Mouse (Mus musculus) liver, postnatal 0 days (tissue): ENCODE results near the gene Gm12253. TPM values are rescaled to one million over a fixed set of nuclear protein-coding genes. Genes with fewer than 3 reads are reported as not detected.

Experiments
- ATAC-seq: fragments of 200-750 bp; cut with Nextera tagmentation; 2 replicates; pipeline ENCODE4 v1.8.0; 2017; ENCODE audit warnings: mild to moderate bottlenecking, moderate library complexity
- DNase-seq: peaks from one replicate; pipeline ENCODE4 v3.0.0-alpha.2; 2016
- H3K27ac ChIP-seq: fragments of 300-500 bp; sonication (generic); 2 replicates; pipeline ENCODE4 v1.5.1; 2014; ENCODE audit warnings: antibody characterized with exemption, moderate library complexity, mild to moderate bottlenecking, low read depth
- H3K27me3 ChIP-seq: fragments of 300-500 bp; sonication (generic); 2 replicates; pipeline ENCODE4 v1.6.1; 2014; ENCODE audit warnings: low read length, control low read depth, mixed read lengths; ENCODE audit not compliant: insufficient read depth
- H3K36me3 ChIP-seq: fragments of 300-500 bp; sonication (generic); replicated peaks from 2 replicates; pipeline ENCODE4 v1.6.1; 2014; ENCODE audit warnings: mild to moderate bottlenecking, control low read depth, low read length, moderate library complexity, mixed read lengths; ENCODE audit not compliant: insufficient read depth
- H3K4me1 ChIP-seq: fragments of 300-500 bp; sonication (generic); 2 replicates; pipeline ENCODE4 v1.6.1; 2014; ENCODE audit warnings: antibody characterized with exemption, mild to moderate bottlenecking, control low read depth; ENCODE audit not compliant: insufficient read depth
- H3K4me2 ChIP-seq: fragments of 300-500 bp; sonication (generic); 2 replicates; pipeline ENCODE4 v1.6.1; 2014; ENCODE audit warnings: low read depth, mild to moderate bottlenecking, low read length, moderate library complexity, mixed read lengths
- H3K4me3 ChIP-seq: fragments of 300-500 bp; sonication (generic); 2 replicates; pipeline ENCODE4 v1.5.1; 2014; ENCODE audit warnings: low read depth, low read length
- H3K9ac ChIP-seq: fragments of 300-500 bp; sonication (generic); replicated peaks from 2 replicates; pipeline ENCODE4 v1.6.1; 2014; ENCODE audit warnings: mild to moderate bottlenecking, moderate library complexity
- H3K9me3 ChIP-seq: fragments of 300-500 bp; sonication (generic); 2 replicates; pipeline ENCODE4 v1.6.1; 2016; ENCODE audit warnings: mild to moderate bottlenecking, control low read depth, low read length, mixed read lengths
- CTCF ChIP-seq: sonication (generic); IDR thresholded peaks from 2 replicates; pipeline ENCODE4 v1.5.1; 2016; ENCODE audit warnings: antibody characterized with exemption, low read depth
- EP300 ChIP-seq: IDR thresholded peaks from 2 replicates; pipeline ENCODE4 v1.6.1; 2016; ENCODE audit warnings: antibody characterized with exemption, low read depth, mild to moderate bottlenecking
- WGBS: fragments of 180-500 bp; shearing (Covaris S2); extraction: QIAGEN DNeasy Blood & Tissue Kit; methylation state at CpG from one replicate; pipeline ENCODE4 v1.1.7; 2014; ENCODE audit not compliant: insufficient replicate concordance; 5-methylcytosine and 5-hydroxymethylcytosine counted together
- polyA plus RNA-seq: library from polyadenylated mRNA; unstranded; fragments of >200 nt; fragmentation: Nextera tagmentation; extraction: Ambion mirVana; gene quantifications from 2 replicates; pipeline ENCODE4 v1.2.1, GENCODE M21; 2015

The Gm12253 gene
- not detected in 2 replicates for polyA plus RNA-seq

DNA sequence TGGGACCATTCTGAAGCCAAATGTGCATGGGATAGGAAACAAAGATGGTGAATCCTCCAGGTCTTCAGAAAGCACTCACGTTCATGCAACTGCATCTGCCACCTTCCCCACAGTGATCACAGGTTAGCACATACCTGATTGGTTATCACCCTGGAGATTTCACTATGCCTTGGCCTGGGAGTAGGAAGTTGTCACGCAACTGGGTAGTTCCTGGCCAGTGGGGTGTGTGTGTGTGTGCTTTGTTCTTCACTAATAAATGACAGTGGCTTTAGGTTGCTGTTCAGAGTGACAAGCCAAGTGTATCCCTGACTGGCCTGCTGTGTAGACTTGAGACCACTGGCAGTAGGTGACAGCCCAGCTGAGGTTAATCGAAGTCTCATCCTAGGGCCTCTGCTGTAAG lies at the start of gene Gm12253:
Gm12253 (plus strand) TSS at position 301 of the 400 bp plus-strand sequence.
- DNase-seq = no peak
- Histone ChIP-seq H3K4me3 (no peak within 1 kb of the TSS), H3K9ac (no peak within 1 kb of the TSS), H3K4me1 (no peaks in the 10 kb centered on the region), H3K27me3 (no peaks in the 10 kb centered on the region), H3K36me3 (no peaks in the 10 kb centered on the region), H3K27ac (no peak within 1 kb of the TSS), H3K4me2 (no peak within 1 kb of the TSS), H3K9me3 (no peaks in the 10 kb centered on the region)
- ATAC-seq = no peak
- 70% methylated on average over 3 of the region's 3 CpGs for WGBS
- no peak for TF ChIP-seq CTCF
- TF ChIP-seq EP300 = no peak

DNA sequence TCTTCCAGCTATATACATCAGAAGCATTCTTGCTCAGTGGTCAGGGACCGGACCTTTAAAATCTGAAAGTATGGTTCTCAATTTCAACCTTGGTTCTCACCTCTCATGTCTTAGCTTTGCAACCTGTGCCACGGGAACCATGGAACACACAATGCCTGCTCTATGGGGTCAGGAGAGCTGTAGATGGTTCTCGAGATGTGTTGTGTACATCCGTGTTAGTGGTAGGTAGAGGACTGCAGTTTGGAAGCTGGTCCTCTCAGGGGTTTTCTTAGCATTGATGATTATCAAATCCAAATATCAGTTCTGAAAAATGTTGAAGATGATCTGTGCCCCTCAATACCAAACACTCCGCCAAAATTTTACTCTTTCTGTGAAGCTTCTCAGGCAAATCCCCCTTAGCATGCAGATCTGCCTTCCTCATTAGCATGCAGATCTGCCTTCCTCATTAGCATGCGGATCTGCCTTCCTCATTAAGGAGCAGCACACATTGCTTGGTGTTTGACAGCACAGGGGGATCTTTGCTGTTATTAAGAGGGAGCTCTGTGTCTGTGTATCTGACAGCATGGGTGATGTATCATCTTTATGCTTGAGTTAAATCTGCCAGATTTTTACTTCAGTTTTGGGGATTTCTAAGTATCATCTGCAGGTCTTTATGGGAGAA lies 32.2 kb upstream of the Gm12253 start:
- H3K27ac ChIP-seq = no peak overlapping the region
- no peak overlapping the region for H3K4me3 ChIP-seq
- H3K27me3 ChIP-seq = no peaks in the 10 kb centered on the region
- no peak overlapping the region for H3K9ac ChIP-seq
- DNase-seq = no peak
- WGBS = 45% methylated on average over 6 of the region's 6 CpGs
- ATAC-seq = no peak
- H3K9me3 ChIP-seq = no peaks in the 10 kb centered on the region
- no peaks in the 10 kb centered on the region for H3K36me3 ChIP-seq
- peaks cover 2% of the 10 kb centered on the region; the same call in 1 of the 2 replicates for H3K4me1 ChIP-seq
- no peak overlapping the region for H3K4me2 ChIP-seq
- TF ChIP-seq CTCF (no peak), EP300 (no peak)

DNA sequence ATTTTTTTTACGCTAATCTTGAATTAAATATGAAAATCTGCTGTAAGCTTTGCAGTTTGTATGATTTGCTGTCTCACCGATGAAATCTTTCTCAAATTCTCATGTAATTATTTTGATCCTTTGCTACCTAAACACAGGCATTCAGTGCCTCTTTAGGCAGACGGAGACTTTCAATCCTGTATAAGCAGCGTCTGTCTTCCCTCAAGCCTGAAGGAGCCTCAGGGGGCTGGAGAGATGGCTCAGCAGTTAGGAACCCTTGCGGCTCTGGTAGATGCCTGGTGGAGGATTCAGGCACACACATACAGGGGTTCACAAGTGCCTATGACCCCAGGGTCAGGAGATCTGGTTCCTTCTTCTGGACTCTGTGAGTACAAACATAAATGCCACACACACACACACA lies 31.7 kb upstream of the Gm12253 start:
- DNase-seq (no peak), ATAC-seq (no peak)
- Histone ChIP-seq H3K27me3 (no peaks in the 10 kb centered on the region), H3K9ac (no peak overlapping the region), H3K9me3 (no peaks in the 10 kb centered on the region), H3K27ac (no peak overlapping the region), H3K4me1 (peaks cover 2% of the 10 kb centered on the region; the same call in 1 of the 2 replicates), H3K4me2 (no peak overlapping the region), H3K36me3 (no peaks in the 10 kb centered on the region), H3K4me3 (no peak overlapping the region)
- TF ChIP-seq EP300 = no peak
- no peak for TF ChIP-seq CTCF
- WGBS = 64% methylated on average over 5 of the region's 5 CpGs

DNA sequence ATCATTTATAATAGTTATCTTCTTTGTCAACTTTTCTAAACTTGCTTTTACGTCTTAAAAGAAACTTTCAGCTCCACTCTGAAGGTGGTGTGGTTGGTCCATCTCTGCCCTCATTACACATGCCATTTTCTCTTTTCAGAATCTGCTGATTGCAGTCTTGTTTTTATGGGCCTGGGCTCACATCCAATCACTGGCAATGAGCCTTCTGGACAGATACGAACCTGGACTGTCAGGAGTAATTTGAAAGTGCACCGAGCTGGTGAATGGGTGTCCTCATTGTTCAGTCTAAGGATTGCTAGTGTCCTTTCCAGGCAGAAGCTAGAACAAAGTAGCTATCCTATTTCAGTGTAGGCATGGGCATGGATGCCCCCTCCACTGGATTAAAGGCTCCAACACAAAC lies 24.3 kb upstream of the Gm12253 start:
- Histone ChIP-seq H3K9ac (no peak overlapping the region), H3K9me3 (no peaks in the 10 kb centered on the region), H3K4me2 (no peak overlapping the region), H3K27me3 (no peaks in the 10 kb centered on the region), H3K4me1 (no peaks in the 10 kb centered on the region), H3K27ac (no peak overlapping the region), H3K36me3 (no peaks in the 10 kb centered on the region), H3K4me3 (no peak overlapping the region)
- ATAC-seq = no peak
- WGBS = 73% methylated on average over 3 of the region's 3 CpGs
- DNase-seq = no peak
- no peak for TF ChIP-seq EP300
- TF ChIP-seq CTCF = no peak

DNA sequence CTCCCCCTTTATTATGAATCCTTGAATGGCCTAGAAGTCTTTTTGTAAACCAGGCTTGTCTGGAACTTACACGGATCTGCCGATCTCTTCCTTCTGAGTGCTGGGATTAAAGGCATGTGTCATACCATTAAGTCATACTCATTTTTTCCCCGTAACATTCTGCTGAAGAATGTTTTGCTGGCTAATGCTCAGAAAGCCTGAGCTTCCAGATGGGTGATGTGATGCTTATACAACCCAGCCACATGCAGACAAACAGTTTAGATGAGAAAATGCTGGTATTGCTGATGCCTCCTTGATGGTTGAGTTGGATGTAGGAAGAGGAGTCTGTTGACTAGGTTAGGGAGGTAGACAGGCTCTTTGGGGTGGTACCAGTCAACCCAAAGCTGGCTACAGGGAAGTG lies 14.0 kb upstream of the Gm12253 start:
- Histone ChIP-seq H3K27me3 (no peaks in the 10 kb centered on the region), H3K4me1 (no peaks in the 10 kb centered on the region), H3K9me3 (no peaks in the 10 kb centered on the region), H3K4me2 (no peak overlapping the region), H3K36me3 (no peaks in the 10 kb centered on the region), H3K9ac (no peak overlapping the region), H3K27ac (no peak overlapping the region), H3K4me3 (no peak overlapping the region)
- 68% methylated on average over 3 of the region's 3 CpGs for WGBS
- no peak for TF ChIP-seq CTCF
- no peak for TF ChIP-seq EP300
- DNase-seq (no peak), ATAC-seq (no peak)

DNA sequence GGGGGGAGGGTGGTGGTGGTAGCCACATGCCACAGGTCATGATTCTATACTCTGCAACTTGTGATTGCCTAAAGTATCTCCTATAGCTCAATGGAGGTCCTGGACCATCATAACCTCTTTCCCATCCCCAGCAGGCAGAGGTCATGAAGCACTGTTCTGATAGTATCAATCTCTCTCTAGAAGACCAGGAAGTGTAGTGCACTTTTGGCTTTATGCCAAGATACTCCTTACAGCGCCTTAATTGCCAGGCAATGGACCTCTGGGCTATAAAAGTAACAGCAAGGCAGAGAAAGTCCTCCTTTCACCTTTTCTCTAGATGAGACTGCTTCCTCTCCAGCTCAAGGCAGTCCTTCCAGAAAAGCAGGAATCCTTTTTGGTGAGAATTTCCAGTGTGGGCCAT lies 11.5 kb upstream of the Gm12253 start, which contains the start of gene 1810065E05Rik:
1810065E05Rik (plus strand) TSS at position 297 of the 400 bp plus-strand sequence.
- Histone ChIP-seq H3K9me3 (no peaks in the 10 kb centered on the region), H3K4me1 (no peaks in the 10 kb centered on the region), H3K27me3 (no peaks in the 10 kb centered on the region), H3K4me3 (no peak within 1 kb of the TSS), H3K27ac (no peak within 1 kb of the TSS), H3K9ac (no peak within 1 kb of the TSS), H3K4me2 (no peak within 1 kb of the TSS), H3K36me3 (no peaks in the 10 kb centered on the region)
- TF ChIP-seq CTCF (no peak), EP300 (no peak)
- DNase-seq (no peak), ATAC-seq (no peak)
- WGBS = 57% methylated on average over 1 of the region's 1 CpGs
